Mouse (Mus musculus): ENCODE results near the gene Csnk2a2. TPM values are rescaled to one million over a fixed set of nuclear protein-coding genes. Genes with fewer than 3 reads are reported as not detected.

Gene Csnk2a2
- polyA plus RNA-seq, 1 experiment from 2014 or later = 8.3 TPM

DNA sequence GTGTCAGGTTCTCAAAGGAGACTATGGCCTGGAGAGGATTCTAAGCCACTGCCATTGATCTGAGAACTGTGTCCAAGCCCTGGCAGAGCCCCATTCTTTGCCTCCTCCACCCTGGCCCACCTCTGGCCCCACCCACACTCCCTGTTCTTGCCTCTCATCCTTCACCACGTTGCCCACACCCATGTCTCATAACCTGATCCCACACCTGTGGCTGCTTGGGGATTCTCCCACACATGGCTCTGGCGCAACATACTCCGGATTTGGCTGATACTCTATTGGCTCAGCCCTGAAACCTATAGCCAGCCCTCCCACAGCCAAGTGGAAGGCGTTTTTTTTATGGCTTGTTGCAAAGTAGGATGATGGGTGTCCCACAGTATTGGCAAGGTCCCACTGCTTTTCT, 2.2 kb upstream of the Csnk2a2 start:
- H3K9ac ChIP-seq (replicated peaks; ENCODE audit: low read depth) = no peak overlapping the region
- no peaks in the 10 kb centered on the region for H3K36me3 ChIP-seq (ENCODE audit: insufficient read depth, low read length)
- TF ChIP-seq EP300 (IDR thresholded peaks at IDR 0.05) (no peak), CTCF (IDR thresholded peaks at IDR 0.05) (no peak)
- no peak overlapping the region for H3K4me3 ChIP-seq (ENCODE audit: low read depth, low read length)
- H3K4me2 ChIP-seq (replicated peaks; ENCODE audit: low read depth, low read length) = no peak overlapping the region
- H3K27me3 ChIP-seq (replicated peaks; ENCODE audit: insufficient read depth, low read length) = no peaks in the 10 kb centered on the region
- no peak for DNase-seq (ENCODE audit: low spot score)
- H3K9me3 ChIP-seq (ENCODE audit: low read length) = no peaks in the 10 kb centered on the region
- no peak for ATAC-seq
- peaks cover 9% of the 10 kb centered on the region; the same call in 1 of the 2 replicates for H3K4me1 ChIP-seq (ENCODE audit: insufficient read depth, low read depth, low read length)
- H3K27ac ChIP-seq (ENCODE audit: low read length) = no peak overlapping the region
- WGBS = 63% methylated on average over 4 of the region's 4 CpGs

DNA sequence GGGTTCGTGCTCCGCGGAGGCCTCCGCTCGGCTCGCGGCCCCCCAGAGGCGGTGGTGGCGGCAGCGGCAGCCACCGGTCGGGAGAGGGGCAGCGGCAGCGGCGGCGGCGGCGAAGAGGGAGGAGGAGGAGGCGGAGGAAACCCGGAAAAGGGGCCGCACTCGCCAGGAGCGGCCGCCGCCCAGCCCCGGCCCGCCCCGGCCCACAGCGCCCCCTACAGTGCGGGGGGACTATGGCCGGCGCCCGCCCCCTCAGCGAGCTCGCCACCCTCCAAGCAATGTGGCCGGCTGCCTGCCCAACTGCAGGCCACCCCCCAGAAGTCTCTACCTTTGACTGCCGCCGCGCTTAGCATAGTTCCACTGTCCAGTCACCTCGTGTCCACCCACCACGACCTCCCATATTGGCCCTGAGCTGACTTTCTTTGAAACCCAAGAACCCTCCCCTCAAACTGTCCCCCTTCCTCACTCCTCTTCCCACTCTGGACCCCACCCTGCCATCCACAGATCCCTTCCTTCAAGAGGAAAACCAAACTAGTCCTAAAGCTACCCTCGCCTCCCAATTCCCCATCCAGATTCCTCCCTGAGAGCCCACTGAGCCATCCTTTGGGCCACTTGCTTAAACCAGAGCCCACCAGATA, 1.0 kb downstream of the Csnk2a2 start:
- Histone ChIP-seq H3K27ac (ENCODE audit: low read length) (peak overlapping the region; percentile 45; the same call in 1 of the 2 replicates), H3K9ac (replicated peaks; ENCODE audit: low read depth) (peak overlapping the region; percentile 96), H3K4me3 (ENCODE audit: low read depth, low read length) (peak overlapping the region; percentile 86), H3K9me3 (ENCODE audit: low read length) (no peaks in the 10 kb centered on the region), H3K4me1 (ENCODE audit: insufficient read depth, low read depth, low read length) (peaks cover 9% of the 10 kb centered on the region; the same call in 1 of the 2 replicates), H3K27me3 (replicated peaks; ENCODE audit: insufficient read depth, low read length) (no peaks in the 10 kb centered on the region), H3K36me3 (ENCODE audit: insufficient read depth, low read length) (peaks cover 7% of the 10 kb centered on the region; the same call in 1 of the 2 replicates), H3K4me2 (replicated peaks; ENCODE audit: low read depth, low read length) (peak overlapping the region; percentile 97)
- peak; percentile 90 for DNase-seq (ENCODE audit: low spot score)
- WGBS = under 1% methylated on average over 7 of the region's 42 CpGs
- TF ChIP-seq CTCF (IDR thresholded peaks at IDR 0.05) = peak; percentile 79
- no peak for TF ChIP-seq EP300 (IDR thresholded peaks at IDR 0.05)
- peak; percentile 97 for ATAC-seq

DNA sequence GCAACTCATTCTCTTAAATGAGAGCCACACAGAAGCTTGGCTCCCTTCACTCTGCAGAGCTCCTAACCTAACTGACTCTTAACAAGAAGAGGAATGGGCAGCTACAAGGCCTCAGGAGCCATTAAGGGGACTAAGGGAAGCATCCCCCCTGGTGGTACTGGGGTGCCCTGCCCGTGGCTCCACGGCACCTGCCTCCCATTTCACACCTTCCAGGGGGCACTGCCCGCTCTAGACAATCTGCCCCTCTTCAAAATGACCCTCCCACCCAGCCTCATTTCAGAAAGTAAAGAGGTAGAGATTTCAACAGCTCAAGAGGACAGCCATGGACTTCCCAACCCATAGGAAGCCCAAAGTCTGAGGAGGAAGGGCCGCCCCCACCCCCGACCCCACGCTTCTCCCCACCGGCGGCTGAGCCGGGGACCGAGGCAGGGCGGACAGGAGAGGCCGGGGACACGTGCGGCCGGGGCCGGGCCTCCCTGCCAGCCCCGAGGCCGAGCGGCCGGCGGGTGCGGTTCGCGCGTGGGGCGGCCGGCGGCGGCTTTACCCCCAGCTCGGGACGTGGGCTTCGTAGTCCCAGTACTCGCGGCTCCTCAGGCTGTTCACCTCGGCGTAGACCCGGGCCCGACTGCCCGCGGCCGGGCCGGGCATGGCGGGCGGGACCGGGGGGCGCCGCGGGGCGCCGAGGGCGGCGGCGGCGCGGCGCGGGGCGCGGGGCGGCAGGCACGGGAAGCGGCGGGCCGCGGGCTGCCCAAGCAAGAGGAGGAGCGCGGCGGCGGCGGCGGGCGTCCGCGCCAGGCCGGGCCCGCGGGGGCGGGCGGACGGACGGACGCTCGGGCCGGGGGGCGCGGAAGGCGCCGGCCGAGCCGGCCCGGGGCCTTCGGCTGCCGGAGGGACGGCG, 1.8 kb downstream of the Csnk2a2 start:
- Histone ChIP-seq H3K27ac (ENCODE audit: low read length) (peak overlapping the region; percentile 45), H3K4me3 (ENCODE audit: low read depth, low read length) (peak overlapping the region; percentile 86), H3K36me3 (ENCODE audit: insufficient read depth, low read length) (peaks cover 7% of the 10 kb centered on the region; the same call in 1 of the 2 replicates), H3K9me3 (ENCODE audit: low read length) (no peaks in the 10 kb centered on the region), H3K4me2 (replicated peaks; ENCODE audit: low read depth, low read length) (peak overlapping the region; percentile 97), H3K27me3 (replicated peaks; ENCODE audit: insufficient read depth, low read length) (no peaks in the 10 kb centered on the region), H3K4me1 (ENCODE audit: insufficient read depth, low read depth, low read length) (peaks cover 9% of the 10 kb centered on the region; the same call in 1 of the 2 replicates), H3K9ac (replicated peaks; ENCODE audit: low read depth) (peak overlapping the region; percentile 96)
- ATAC-seq (peak; percentile 68), DNase-seq (ENCODE audit: low spot score) (no peak)
- WGBS = under 1% methylated on average over 40 of the region's 95 CpGs
- no peak; the same call in none of the 2 replicates for TF ChIP-seq CTCF (IDR thresholded peaks at IDR 0.05)
- TF ChIP-seq EP300 (IDR thresholded peaks at IDR 0.05) = no peak

- peaks cover 16% of the 10 kb centered on the region; the same call in 1 of the 2 replicates for H3K36me3 ChIP-seq (ENCODE audit: insufficient read depth, low read length)
Measured at GRCm38 (mm10) chr8:95470008-95470407, 19.8 kb downstream of the Csnk2a2 start.

DNA sequence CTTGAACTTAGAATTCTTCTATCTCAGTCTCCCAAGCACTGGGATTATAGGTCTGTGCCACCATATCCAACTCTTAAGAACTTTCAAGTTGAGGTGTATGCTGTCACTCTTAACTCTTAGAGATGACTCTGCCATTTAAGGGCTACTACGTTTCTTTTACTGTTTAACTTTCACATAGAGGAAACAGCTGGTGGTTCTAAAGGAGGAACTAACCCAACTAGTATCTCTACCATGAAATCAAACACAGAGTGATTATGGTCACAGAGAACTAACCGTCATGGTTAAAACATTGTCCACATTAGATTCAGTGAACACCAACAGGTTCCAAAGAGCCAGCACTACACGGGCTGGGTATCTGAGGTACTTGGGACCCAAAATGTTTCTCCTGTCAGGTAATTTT, 20.8 kb downstream of the Csnk2a2 start:
- Histone ChIP-seq H3K4me1 (ENCODE audit: insufficient read depth, low read depth, low read length) (no peaks in the 10 kb centered on the region), H3K9me3 (ENCODE audit: low read length) (no peaks in the 10 kb centered on the region), H3K36me3 (ENCODE audit: insufficient read depth, low read length) (peaks cover 16% of the 10 kb centered on the region; the same call in 1 of the 2 replicates), H3K4me3 (ENCODE audit: low read depth, low read length) (no peak overlapping the region), H3K4me2 (replicated peaks; ENCODE audit: low read depth, low read length) (no peak overlapping the region), H3K27ac (ENCODE audit: low read length) (no peak overlapping the region), H3K27me3 (replicated peaks; ENCODE audit: insufficient read depth, low read length) (no peaks in the 10 kb centered on the region), H3K9ac (replicated peaks; ENCODE audit: low read depth) (no peak overlapping the region)
- WGBS = 90% methylated on average over 3 of the region's 3 CpGs
- TF ChIP-seq CTCF (IDR thresholded peaks at IDR 0.05) (no peak), EP300 (IDR thresholded peaks at IDR 0.05) (no peak)
- no peak for ATAC-seq
- no peak for DNase-seq (ENCODE audit: low spot score)

More at GRCm38 (mm10) chr8:95470008-95470407, 19.8 kb downstream of the Csnk2a2 start:
- H3K4me3 ChIP-seq (ENCODE audit: low read depth, low read length) = no peak overlapping the region
- TF ChIP-seq EP300 (IDR thresholded peaks at IDR 0.05) = no peak
- TF ChIP-seq CTCF (IDR thresholded peaks at IDR 0.05) = no peak
- no peaks in the 10 kb centered on the region for H3K27me3 ChIP-seq (replicated peaks; ENCODE audit: insufficient read depth, low read length)
- WGBS = 98% methylated on average over 4 of the region's 4 CpGs
- no peak overlapping the region for H3K27ac ChIP-seq (ENCODE audit: low read length)
- no peak overlapping the region for H3K9ac ChIP-seq (replicated peaks; ENCODE audit: low read depth)
- no peak for DNase-seq (ENCODE audit: low spot score)
- no peaks in the 10 kb centered on the region for H3K4me1 ChIP-seq (ENCODE audit: insufficient read depth, low read depth, low read length)
- H3K9me3 ChIP-seq (ENCODE audit: low read length) = no peaks in the 10 kb centered on the region
- ATAC-seq = no peak
- H3K4me2 ChIP-seq (replicated peaks; ENCODE audit: low read depth, low read length) = no peak overlapping the region

DNA sequence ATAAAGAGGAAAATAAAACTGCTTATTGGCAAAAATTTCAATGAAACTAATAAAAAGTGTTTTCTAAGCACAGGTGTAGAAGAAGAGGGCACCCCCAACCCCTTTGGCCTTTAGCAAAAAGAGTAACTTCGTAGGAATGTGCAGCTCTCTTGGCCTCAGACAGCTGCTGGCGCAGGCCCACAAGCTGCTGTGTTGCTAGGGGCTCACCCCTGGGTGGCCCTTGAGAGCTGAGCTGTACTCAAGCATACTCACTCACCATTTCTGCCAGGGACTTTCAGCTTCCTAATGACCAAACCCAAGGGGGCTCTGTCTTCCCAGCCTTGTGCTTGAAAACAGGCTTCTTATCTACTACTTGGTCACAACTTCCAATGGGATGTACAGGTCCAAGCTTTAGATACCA, 23.3 kb downstream of the Csnk2a2 start:
- 70% methylated on average over 2 of the region's 2 CpGs for WGBS

More for the DNA sequence above, 23.3 kb downstream of the Csnk2a2 start:
- peaks cover 8% of the 10 kb centered on the region; the same call in 1 of the 2 replicates for H3K36me3 ChIP-seq (ENCODE audit: insufficient read depth, low read length)
- no peak overlapping the region for H3K4me2 ChIP-seq (replicated peaks; ENCODE audit: low read depth, low read length)
- no peak for DNase-seq (ENCODE audit: low spot score)
- no peak overlapping the region for H3K9ac ChIP-seq (replicated peaks; ENCODE audit: low read depth)
- H3K4me1 ChIP-seq (ENCODE audit: insufficient read depth, low read depth, low read length) = no peaks in the 10 kb centered on the region
- H3K9me3 ChIP-seq (ENCODE audit: low read length) = no peaks in the 10 kb centered on the region
- TF ChIP-seq EP300 (IDR thresholded peaks at IDR 0.05) = no peak
- TF ChIP-seq CTCF (IDR thresholded peaks at IDR 0.05) = no peak
- H3K27ac ChIP-seq (ENCODE audit: low read length) = no peak overlapping the region
- H3K27me3 ChIP-seq (replicated peaks; ENCODE audit: insufficient read depth, low read length) = no peaks in the 10 kb centered on the region
- no peak overlapping the region for H3K4me3 ChIP-seq (ENCODE audit: low read depth, low read length)
- no peak for ATAC-seq

All from lung, postnatal 0 days (tissue).